Comparison of ENCODE assay signal across 13 mouse cellular contexts in genomic region chr6:91762051-91762742, GRCm38 (mm10).
DNase-seq lines count a peak whose midpoint lies in the region; ATAC-seq and TF ChIP-seq lines count a peak whose summit lies in the region.
"Had no signal": no experiment of that assay in that cellular context is flagged by ENCODE, and none has a peak within 500 bp of the region (broad histone marks: within the 10 kb centered on the region; RNA-seq: fewer than 3 reads in every experiment).

No protein-coding gene starts in this region.

- TF ChIP-seq EP300 in heart, postnatal 0 days (IDR thresholded peaks at IDR 0.05; ENCODE audit: low read depth) = no peak

- intact Hi-C loops in heart, postnatal 25 days (cut with DNase I) = no loop called here

- peak; percentile 22; the same call in 1 of the 2 replicates for ATAC-seq in heart, postnatal 0 days (ENCODE audit: insufficient read depth, low read depth)
- ATAC-seq in megakaryocyte, adult 5-6 weeks (ENCODE audit: poor library complexity, severe bottlenecking) = 0 out of 2 replicates have a peak, but pooled peaks have one; percentile 34
- ATAC-seq in forebrain, embryonic 16.5 days = no peak

- H3K27ac ChIP-seq in heart, postnatal 0 days (ENCODE audit: low read depth) = no peak overlapping the region
- H3K27ac ChIP-seq in forebrain, embryonic 16.5 days (ENCODE audit: low read length) = no peak overlapping the region
- H3K27ac ChIP-seq: heart, embryonic 15.5 days; limb, embryonic 13.5 days; neural tube, embryonic 12.5 days; stomach, embryonic 15.5 days had no signal

- DNase-seq in adrenal gland, adult (ENCODE audit: inconsistent age in 2 of 2, low spot score in 1 of 2) = peak; percentile 42 to 74
- no peak for DNase-seq in adrenal gland, adult 8-10 months
- no peak for DNase-seq in heart, postnatal 0 days (ENCODE audit: low spot score)
- no peak for DNase-seq in heart, postnatal 25 days (ENCODE audit: low spot score)
- DNase-seq in lung, adult 2 months = no peak
- no peak for DNase-seq in lung, postnatal 10 days

- no peaks in the 10 kb centered on the region for H3K4me1 ChIP-seq in heart, postnatal 0 days (ENCODE audit: control insufficient read depth, insufficient read depth)
- no peaks in the 10 kb centered on the region for H3K4me1 ChIP-seq in lung, adult 2 months (ENCODE audit: control insufficient read depth, insufficient read depth, low read length)
- no peaks in the 10 kb centered on the region for H3K4me1 ChIP-seq in forebrain, embryonic 16.5 days (replicated peaks; ENCODE audit: control insufficient read depth, insufficient read depth, low read length)
- H3K4me1 ChIP-seq: heart, embryonic 15.5 days; limb, embryonic 13.5 days; neural tube, embryonic 12.5 days; stomach, embryonic 15.5 days had no signal

- 77% methylated on average over 9 of the region's 9 CpGs for WGBS in heart, postnatal 0 days
- 75% methylated on average over 9 of the region's 9 CpGs for WGBS in lung, adult 2 months
- WGBS in forebrain, embryonic 16.5 days = 82% methylated on average over 9 of the region's 9 CpGs

- H3K9me3 ChIP-seq in heart, postnatal 0 days (replicated peaks; ENCODE audit: control insufficient read depth, low read length) = no peaks in the 10 kb centered on the region
- H3K9me3 ChIP-seq in forebrain, embryonic 16.5 days (ENCODE audit: control insufficient read depth, low read length) = no peaks in the 10 kb centered on the region
- H3K9me3 ChIP-seq: heart, embryonic 15.5 days; limb, embryonic 13.5 days; megakaryocyte, embryonic 14.5 days; neural tube, embryonic 12.5 days; stomach, embryonic 15.5 days had no signal

- H3K36me3 ChIP-seq in heart, postnatal 0 days (replicated peaks; ENCODE audit: control insufficient read depth, insufficient read depth, low read length) = peaks cover 50% of the 10 kb centered on the region
- H3K36me3 ChIP-seq in forebrain, embryonic 16.5 days (ENCODE audit: control insufficient read depth, insufficient read depth) = peaks cover 7% of the 10 kb centered on the region
- H3K36me3 ChIP-seq: stomach, embryonic 15.5 days had no signal

- no peak overlapping the region for H3K4me3 ChIP-seq in heart, postnatal 0 days (ENCODE audit: low read depth, low read length)
- no peak overlapping the region for H3K4me3 ChIP-seq in lung, adult 2 months (replicated peaks; ENCODE audit: extremely low read depth, low read depth, low read length)
- no peak overlapping the region for H3K4me3 ChIP-seq in forebrain, embryonic 16.5 days (replicated peaks; ENCODE audit: low read length)
- H3K4me3 ChIP-seq: heart, embryonic 15.5 days; limb, embryonic 13.5 days; megakaryocyte, embryonic 14.5 days; neural tube, embryonic 12.5 days; stomach, embryonic 15.5 days had no signal

- H3K4me2 ChIP-seq in heart, postnatal 0 days (ENCODE audit: low read depth, low read length) = no peak overlapping the region
- H3K4me2 ChIP-seq in forebrain, embryonic 16.5 days (ENCODE audit: low read length) = no peak overlapping the region
- H3K4me2 ChIP-seq: heart, embryonic 15.5 days; limb, embryonic 13.5 days; neural tube, embryonic 12.5 days; stomach, embryonic 15.5 days had no signal

- TF ChIP-seq CTCF in heart, postnatal 0 days (IDR thresholded peaks at IDR 0.05; ENCODE audit: low read depth) = peak; percentile 10
- TF ChIP-seq CTCF in lung, adult 2 months (IDR thresholded peaks at IDR 0.05; ENCODE audit: insufficient read depth, low read length) = peak; percentile 32; the same call in 1 of the 2 replicates

- TF ChIP-seq POLR2A in lung, adult 2 months (IDR thresholded peaks at IDR 0.05; ENCODE audit: borderline replicate concordance, extremely low read depth, low read depth, low read length) = no peak

- no peaks in the 10 kb centered on the region for H3K27me3 ChIP-seq in heart, postnatal 0 days (ENCODE audit: control insufficient read depth, insufficient read depth, low read length)
- H3K27me3 ChIP-seq in forebrain, embryonic 16.5 days (replicated peaks; ENCODE audit: control insufficient read depth, insufficient read depth, low read length) = no peaks in the 10 kb centered on the region
- H3K27me3 ChIP-seq: heart, embryonic 15.5 days; limb, embryonic 13.5 days; neural tube, embryonic 12.5 days; stomach, embryonic 15.5 days had no signal

- no peak overlapping the region for H3K9ac ChIP-seq in heart, postnatal 0 days (replicated peaks; ENCODE audit: low read depth, low read length)
- no peak overlapping the region for H3K9ac ChIP-seq in forebrain, embryonic 16.5 days (replicated peaks; ENCODE audit: low read depth, low read length)
- H3K9ac ChIP-seq: heart, embryonic 15.5 days; limb, embryonic 13.5 days; neural tube, embryonic 12.5 days; stomach, embryonic 15.5 days had no signal

Comparison
In these comparisons a context has a peak if more than half of its experiments do, and no peak if none do; other contexts are left out.
1. DNase-seq: peak in adrenal gland, adult (2 of 2); none in adrenal gland, adult 8-10 months (single experiment), heart, postnatal 0 days (single experiment), heart, postnatal 25 days (single experiment), lung, adult 2 months (single experiment) and lung, postnatal 10 days (single experiment).